Mouse (Mus musculus): ENCODE measurements around the gene Tmem273.
A peak's percentile ranks its signal among the peaks of the same experiment; 100 is the strongest.

The Tmem273 gene

GRCm38 (mm10) chr14:32858941-32859510 is 73.3 kb downstream of the Tmem273 start:
- DNase-seq (ENCODE audit: low read depth, low spot score) = no peak

GRCm38 (mm10) chr14:32859831-32860569 is 74.2 kb downstream of the Tmem273 start:
- DNase-seq (ENCODE audit: low read depth, low spot score) = peak; percentile 37

- no peak for DNase-seq (ENCODE audit: low read depth, low spot score)
Measured at GRCm38 (mm10) chr14:32861149-32861581, 75.4 kb downstream of the Tmem273 start.

DNA sequence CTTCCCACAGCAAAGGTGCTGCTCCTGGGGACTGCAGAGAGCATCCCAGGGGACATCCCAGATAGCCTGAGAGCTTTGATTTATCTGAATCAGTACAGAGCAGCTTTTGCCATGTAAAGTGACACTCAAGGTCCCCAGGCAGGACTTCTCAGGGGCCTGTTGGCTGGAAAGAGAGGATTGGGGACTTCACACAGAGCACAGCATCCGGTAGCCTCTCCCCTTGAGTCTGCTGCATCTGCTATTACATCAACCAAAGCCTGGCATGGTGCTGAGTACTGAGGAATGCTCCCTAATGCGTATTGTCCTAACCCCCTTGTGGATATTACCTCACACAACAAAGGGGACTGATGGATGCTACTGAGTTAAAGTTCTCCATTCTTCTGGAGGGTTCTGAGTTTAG is 75.9 kb downstream of the Tmem273 start:
- DNase-seq (ENCODE audit: low read depth, low spot score) = no peak

DNA sequence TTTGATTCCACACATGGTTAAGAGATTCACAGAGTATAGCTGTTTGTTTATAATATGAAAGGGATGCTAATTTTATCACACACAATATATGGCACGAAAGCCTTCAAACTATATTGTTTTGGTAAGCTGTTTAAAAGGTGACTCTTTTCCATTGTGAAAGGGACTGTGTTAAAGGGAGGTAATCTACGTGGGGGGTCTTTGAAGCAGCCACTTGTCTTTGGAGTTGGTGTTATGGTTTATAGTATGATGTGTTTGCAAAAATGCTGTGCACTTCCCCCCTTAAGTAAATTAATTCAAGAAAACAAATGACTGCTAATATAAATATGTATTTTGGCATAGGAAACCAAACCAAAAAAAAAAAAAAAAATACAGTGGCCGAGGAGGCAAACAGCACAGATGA is 79.6 kb downstream of the Tmem273 start:
- DNase-seq (ENCODE audit: low read depth, low spot score) = no peak

Measured in ZHBTc4 (cell line).